Mouse (Mus musculus) embryonic fibroblast, embryonic 13.5 days (primary cell): Measurements from ENCODE around the gene Kcnk10.

Experiments used
- CTCF ChIP-seq: IDR thresholded peaks from 2 replicates; pipeline ENCODE4 v1.5.1; 2011; ENCODE audit warnings: mild to moderate bottlenecking, control low read depth, low read length, moderate library complexity, borderline replicate concordance; ENCODE audit not compliant: insufficient read depth
- POLR2A ChIP-seq: IDR thresholded peaks from 2 replicates; pipeline ENCODE4 v1.6.1; 2011; ENCODE audit warnings: low read depth, mild to moderate bottlenecking, control low read depth, low read length, moderate library complexity

- TF ChIP-seq POLR2A (no peak), CTCF (no peak)
Observed at GRCm38 (mm10) chr12:98564383-98564782, 13.7 kb downstream of the Kcnk10 start.
